Mouse (Mus musculus) hindbrain, embryonic 15.5 days (tissue): ENCODE measurements around the gene Tead4. TPM values are rescaled to one million over a fixed set of nuclear protein-coding genes. Genes with fewer than 3 reads are reported as not detected.

Experiments
- ATAC-seq: fragments of 200-750 bp; cut with Nextera tagmentation; 2 replicates; pipeline ENCODE4 v1.8.0; 2017; ENCODE audit warnings: low read depth, moderate number of reproducible peaks, moderate TSS enrichment; ENCODE audit not compliant: low FRiP score
- H3K27ac ChIP-seq: fragments of 300-500 bp; sonication (generic); replicated peaks from 2 replicates; pipeline ENCODE4 v1.5.1; 2015; ENCODE audit warnings: mild to moderate bottlenecking, inconsistent platforms
- H3K27me3 ChIP-seq: fragments of 300-500 bp; sonication (generic); 2 replicates; pipeline ENCODE4 v1.6.1; 2015; ENCODE audit warnings: control low read depth, inconsistent platforms
- H3K36me3 ChIP-seq: fragments of 300-500 bp; sonication (generic); 2 replicates; pipeline ENCODE4 v1.6.1; 2015; ENCODE audit warnings: control low read depth, inconsistent platforms
- H3K4me1 ChIP-seq: fragments of 300-500 bp; sonication (generic); replicated peaks from 2 replicates; pipeline ENCODE4 v1.6.1; 2015; ENCODE audit warnings: control low read depth, inconsistent platforms
- H3K4me2 ChIP-seq: fragments of 300-500 bp; sonication (generic); 2 replicates; pipeline ENCODE4 v1.6.1; 2015; ENCODE audit warnings: moderate library complexity, mild to moderate bottlenecking, inconsistent platforms
- H3K4me3 ChIP-seq: fragments of 300-500 bp; sonication (generic); 2 replicates; pipeline ENCODE4 v1.5.1; 2015; ENCODE audit warnings: mild to moderate bottlenecking, inconsistent platforms
- H3K9ac ChIP-seq: fragments of 300-500 bp; sonication (generic); 2 replicates; pipeline ENCODE4 v1.6.1; 2015; ENCODE audit warnings: inconsistent platforms
- H3K9me3 ChIP-seq: fragments of 300-500 bp; sonication (generic); 2 replicates; pipeline ENCODE4 v1.6.1; 2016; ENCODE audit warnings: control low read depth, inconsistent platforms
- WGBS: fragments of 180-500 bp; shearing (Covaris S2); methylation state at CpG from one replicate; pipeline ENCODE4 v1.1.7; 2015; 5-methylcytosine and 5-hydroxymethylcytosine counted together
- polyA plus RNA-seq: library from polyadenylated mRNA; unstranded; fragments of >200 nt; fragmentation: Nextera tagmentation; extraction: Ambion mirVana; gene quantifications from 2 replicates; pipeline ENCODE4 v1.2.1, GENCODE M21; 2015

Gene Tead4
- polyA plus RNA-seq, 1 experiment from 2014 or later: 0.49 TPM

- no peak overlapping the region for H3K9ac ChIP-seq
- ATAC-seq: no peak
- WGBS: 18% methylated on average over 16 of the region's 16 CpGs
- H3K9me3 ChIP-seq: no peaks in the 10 kb centered on the region
- H3K36me3 ChIP-seq: no peaks in the 10 kb centered on the region
- H3K4me1 ChIP-seq: peaks cover 9% of the 10 kb centered on the region
- H3K4me2 ChIP-seq: peak overlapping the region; percentile 38; the same call in 1 of the 2 replicates
- H3K4me3 ChIP-seq: no peak overlapping the region
- no peaks in the 10 kb centered on the region for H3K27me3 ChIP-seq
- no peak overlapping the region for H3K27ac ChIP-seq
Measured at GRCm38 (mm10) chr6:128285792-128286430, 14.7 kb downstream of the Tead4 start.

DNA sequence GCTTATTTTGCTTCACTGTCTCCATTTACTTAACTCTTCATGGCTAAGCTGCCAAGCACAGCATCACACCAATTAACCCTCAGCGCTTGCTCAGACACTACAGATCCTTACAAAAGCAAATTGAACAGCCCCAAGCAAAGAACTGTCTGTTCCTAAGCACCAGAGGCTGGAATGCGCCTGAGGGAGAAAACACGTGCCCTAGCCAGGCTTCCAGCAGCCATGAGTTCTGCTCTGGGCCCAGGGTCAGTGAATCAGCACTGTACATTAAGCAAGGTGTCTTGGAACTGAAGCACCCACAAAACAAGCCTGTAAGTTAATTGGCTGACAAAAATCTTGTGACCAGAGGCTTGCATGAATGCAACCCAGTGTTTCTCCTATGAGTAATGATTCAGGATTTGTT lies 18.5 kb downstream of the Tead4 start:
- no peak overlapping the region for H3K4me2 ChIP-seq
- ATAC-seq: no peak; the same call in 1 of the 2 replicates
- no peak overlapping the region for H3K4me3 ChIP-seq
- no peak overlapping the region for H3K9ac ChIP-seq
- H3K4me1 ChIP-seq: peaks cover 9% of the 10 kb centered on the region
- H3K9me3 ChIP-seq: no peaks in the 10 kb centered on the region
- H3K36me3 ChIP-seq: no peaks in the 10 kb centered on the region
- H3K27me3 ChIP-seq: no peaks in the 10 kb centered on the region
- 4% methylated on average over 3 of the region's 3 CpGs for WGBS
- H3K27ac ChIP-seq: no peak overlapping the region

- Histone ChIP-seq H3K4me2 (no peak overlapping the region), H3K27me3 (no peaks in the 10 kb centered on the region), H3K4me3 (no peak overlapping the region), H3K36me3 (no peaks in the 10 kb centered on the region), H3K27ac (no peak overlapping the region), H3K9ac (no peak overlapping the region), H3K9me3 (no peaks in the 10 kb centered on the region), H3K4me1 (peaks cover 6% of the 10 kb centered on the region)
- no peak for ATAC-seq
- 57% methylated on average over 14 of the region's 14 CpGs for WGBS
Measured at GRCm38 (mm10) chr6:128280472-128281145, 20.0 kb downstream of the Tead4 start.

GRCm38 (mm10) chr6:128279608-128280007 lies 21.0 kb downstream of the Tead4 start:
- Histone ChIP-seq H3K4me3 (no peak overlapping the region), H3K36me3 (no peaks in the 10 kb centered on the region), H3K4me2 (no peak overlapping the region), H3K27me3 (no peaks in the 10 kb centered on the region), H3K9ac (no peak overlapping the region), H3K9me3 (no peaks in the 10 kb centered on the region), H3K4me1 (peaks cover 6% of the 10 kb centered on the region), H3K27ac (no peak overlapping the region)
- no peak for ATAC-seq
- WGBS: 56% methylated on average over 5 of the region's 5 CpGs

GRCm38 (mm10) chr6:128279099-128279498 lies 21.5 kb downstream of the Tead4 start:
- H3K4me2 ChIP-seq: no peak overlapping the region

GRCm38 (mm10) chr6:128277132-128278085 lies 23.2 kb downstream of the Tead4 start:
- H3K9me3 ChIP-seq: no peaks in the 10 kb centered on the region
- no peaks in the 10 kb centered on the region for H3K36me3 ChIP-seq
- no peak overlapping the region for H3K4me2 ChIP-seq
- ATAC-seq: no peak
- H3K27ac ChIP-seq: no peak overlapping the region
- H3K9ac ChIP-seq: no peak overlapping the region
- no peaks in the 10 kb centered on the region for H3K27me3 ChIP-seq
- peaks cover 5% of the 10 kb centered on the region for H3K4me1 ChIP-seq
- 85% methylated on average over 11 of the region's 11 CpGs for WGBS
- no peak overlapping the region for H3K4me3 ChIP-seq

More at GRCm38 (mm10) chr6:128279099-128279498, 21.5 kb downstream of the Tead4 start:
- 82% methylated on average over 4 of the region's 4 CpGs for WGBS
- Histone ChIP-seq H3K4me3 (no peak overlapping the region), H3K9ac (no peak overlapping the region), H3K27me3 (no peaks in the 10 kb centered on the region), H3K4me1 (peaks cover 6% of the 10 kb centered on the region), H3K36me3 (no peaks in the 10 kb centered on the region), H3K9me3 (no peaks in the 10 kb centered on the region), H3K27ac (no peak overlapping the region)
- no peak for ATAC-seq

- Histone ChIP-seq H3K27me3 (no peaks in the 10 kb centered on the region), H3K27ac (no peak overlapping the region), H3K4me3 (no peak overlapping the region), H3K9me3 (no peaks in the 10 kb centered on the region), H3K9ac (no peak overlapping the region), H3K4me1 (no peaks in the 10 kb centered on the region), H3K4me2 (no peak overlapping the region), H3K36me3 (no peaks in the 10 kb centered on the region)
- no peak for ATAC-seq
- 91% methylated on average over 6 of the region's 6 CpGs for WGBS
Measured at GRCm38 (mm10) chr6:128276349-128276748, 24.3 kb downstream of the Tead4 start.

DNA sequence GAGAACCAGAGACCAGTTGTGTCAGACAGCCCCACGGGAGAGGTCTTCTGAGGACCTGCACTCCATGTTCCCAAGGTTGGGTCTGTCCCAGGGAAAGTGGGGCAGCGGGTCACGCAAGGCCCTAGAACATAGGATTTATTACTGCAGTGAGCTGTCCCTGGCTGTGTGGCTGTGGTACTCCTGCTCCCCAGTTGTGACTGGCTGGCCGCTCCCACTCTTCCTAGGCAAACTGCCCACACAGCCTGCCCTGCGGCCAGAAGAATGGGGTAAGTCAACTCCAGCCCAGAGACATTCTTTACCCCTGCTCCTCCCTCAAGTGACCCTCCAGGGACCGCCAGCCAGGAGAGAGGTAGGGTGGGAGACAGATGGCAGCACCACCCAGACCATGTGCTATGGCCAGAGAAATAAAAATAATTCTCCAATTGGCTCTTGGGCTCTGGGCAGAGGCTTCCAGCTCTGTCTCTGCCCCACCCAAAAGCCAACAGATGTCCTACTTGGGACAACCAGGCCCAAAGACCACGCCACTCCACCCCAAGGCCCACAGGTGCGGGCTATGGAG lies 25.0 kb downstream of the Tead4 start:
- no peak overlapping the region for H3K9ac ChIP-seq
- no peak for ATAC-seq
- H3K4me3 ChIP-seq: no peak overlapping the region
- H3K4me2 ChIP-seq: no peak overlapping the region
- H3K27me3 ChIP-seq: no peaks in the 10 kb centered on the region
- H3K36me3 ChIP-seq: no peaks in the 10 kb centered on the region
- H3K27ac ChIP-seq: no peak overlapping the region
- no peaks in the 10 kb centered on the region for H3K9me3 ChIP-seq
- WGBS: 89% methylated on average over 8 of the region's 8 CpGs
- no peaks in the 10 kb centered on the region for H3K4me1 ChIP-seq

GRCm38 (mm10) chr6:128273507-128273906 lies 27.1 kb downstream of the Tead4 start:
- no peak for ATAC-seq
- Histone ChIP-seq H3K4me1 (no peaks in the 10 kb centered on the region), H3K27me3 (no peaks in the 10 kb centered on the region), H3K9ac (no peak overlapping the region), H3K4me3 (no peak overlapping the region), H3K36me3 (no peaks in the 10 kb centered on the region), H3K4me2 (no peak overlapping the region), H3K9me3 (no peaks in the 10 kb centered on the region), H3K27ac (no peak overlapping the region)
- 82% methylated on average over 1 of the region's 1 CpGs for WGBS

- Histone ChIP-seq H3K36me3 (no peaks in the 10 kb centered on the region), H3K4me2 (no peak overlapping the region), H3K4me3 (no peak overlapping the region), H3K9ac (no peak overlapping the region), H3K27ac (no peak overlapping the region), H3K27me3 (no peaks in the 10 kb centered on the region), H3K4me1 (no peaks in the 10 kb centered on the region), H3K9me3 (no peaks in the 10 kb centered on the region)
- no peak for ATAC-seq
- WGBS: 93% methylated on average over 17 of the region's 17 CpGs
Measured at GRCm38 (mm10) chr6:128272754-128273153, 27.9 kb downstream of the Tead4 start.

DNA sequence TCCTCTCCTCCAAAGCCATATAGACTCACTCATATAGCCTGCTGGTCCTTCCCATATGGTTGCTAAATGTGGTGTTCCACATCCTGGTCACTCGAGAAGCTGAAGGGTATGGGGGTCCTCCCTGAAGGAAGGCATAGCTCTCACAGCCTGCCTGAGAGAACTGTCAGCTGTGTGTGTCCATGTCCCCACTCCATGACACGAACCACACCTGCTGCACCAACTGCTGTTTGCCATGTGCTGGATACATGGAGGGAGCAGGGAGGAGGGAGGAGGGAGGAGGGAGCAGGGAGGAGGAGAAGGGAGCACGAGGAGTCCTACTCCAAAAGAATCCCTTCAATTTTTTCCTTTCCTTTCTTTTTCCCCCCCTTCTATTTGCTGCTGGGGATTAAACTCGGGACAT lies 30.8 kb downstream of the Tead4 start:
- Histone ChIP-seq H3K4me3 (no peak overlapping the region), H3K9ac (no peak overlapping the region), H3K4me2 (no peak overlapping the region), H3K9me3 (no peaks in the 10 kb centered on the region), H3K36me3 (no peaks in the 10 kb centered on the region), H3K4me1 (no peaks in the 10 kb centered on the region), H3K27ac (no peak overlapping the region), H3K27me3 (no peaks in the 10 kb centered on the region)
- WGBS: 81% methylated on average over 4 of the region's 4 CpGs
- ATAC-seq: no peak
